Mouse (Mus musculus) heart, adult 2 months (tissue): ENCODE results near the gene Fam189a1. TPM values are rescaled to one million over a fixed set of nuclear protein-coding genes. Genes with fewer than 3 reads are reported as not detected.

Experiments
- DNase-seq, 2 experiments: peaks; one replicate each; pipeline ENCODE4 v3.0.0; 2021
- H3K27ac ChIP-seq: fragments of 200-600 bp; 2 replicates; pipeline ENCODE4 v1.8.1; 2022
- H3K27me3 ChIP-seq: fragments of 200-500 bp; 2 replicates; pipeline ENCODE4 v1.6.1; 2012; ENCODE audit warnings: mild to moderate bottlenecking, low read length, inconsistent platforms, mixed read lengths; ENCODE audit not compliant: control insufficient read depth, insufficient read depth
- H3K36me3 ChIP-seq: fragments of 200-500 bp; 2 replicates; pipeline ENCODE4 v1.6.1; 2012; ENCODE audit warnings: low read length, inconsistent platforms; ENCODE audit not compliant: control insufficient read depth, insufficient read depth
- H3K4me1 ChIP-seq: fragments of 200-500 bp; 2 replicates; pipeline ENCODE4 v1.6.1; 2011; ENCODE audit warnings: low read length; ENCODE audit not compliant: control insufficient read depth, insufficient read depth
- H3K4me3 ChIP-seq: fragments of 200-600 bp; 2 replicates; pipeline ENCODE4 v1.8.1; 2022
- H3K79me2 ChIP-seq: fragments of 200-500 bp; replicated peaks from 2 replicates; pipeline ENCODE4 v1.6.1; 2012; ENCODE audit warnings: mild to moderate bottlenecking, inconsistent platforms, low read length, moderate library complexity, mixed read lengths; ENCODE audit not compliant: control insufficient read depth, insufficient read depth
- H3K9ac ChIP-seq: fragments of 200-500 bp; 2 replicates; pipeline ENCODE4 v1.6.1; 2012; ENCODE audit warnings: low read depth, mild to moderate bottlenecking, control low read depth, inconsistent platforms, low read length, mixed read lengths
- CTCF ChIP-seq: fragments of 200-600 bp; IDR thresholded peaks from 2 replicates; pipeline ENCODE4 v1.8.1; 2022; ENCODE audit warnings: antibody characterized with exemption, mild to moderate bottlenecking, moderate library complexity
- EP300 ChIP-seq: fragments of 200-500 bp; IDR thresholded peaks from 2 replicates; pipeline ENCODE4 v1.6.1; 2011; ENCODE audit warnings: low read depth, low read length, control low read depth; ENCODE audit not compliant: insufficient read depth
- POLR2A ChIP-seq: fragments of 200-500 bp; IDR thresholded peaks from 2 replicates; pipeline ENCODE4 v1.6.1; 2011; ENCODE audit warnings: mild to moderate bottlenecking, low read depth, low read length, control low read depth; ENCODE audit not compliant: insufficient read depth
- WGBS: fragments of 180-500 bp; shearing (Covaris S2); methylation state at CpG from one replicate; pipeline ENCODE4 v1.1.7; 2018; 5-methylcytosine and 5-hydroxymethylcytosine counted together
- intact Hi-C: fragments of 180-260 bp; cut with DNase I; formaldehyde crosslinking; loops from one replicate; pipeline ENCODE4 v1.15.1; 2025
- polyA plus RNA-seq: library from polyadenylated mRNA; depleted of rRNA; stranded (reverse); fragments of >200 nt; gene quantifications from 2 replicates; pipeline ENCODE4 v1.2.3, GENCODE M21; 2012
- total RNA-seq, 2 experiments: library from RNA; stranded (reverse); gene quantifications; 2 replicates each; pipeline ENCODE4 v1.2.3; 2021

Gene Fam189a1
- total and polyA plus RNA-seq, 3 experiments: 0.64 TPM; not detected in 2

DNA sequence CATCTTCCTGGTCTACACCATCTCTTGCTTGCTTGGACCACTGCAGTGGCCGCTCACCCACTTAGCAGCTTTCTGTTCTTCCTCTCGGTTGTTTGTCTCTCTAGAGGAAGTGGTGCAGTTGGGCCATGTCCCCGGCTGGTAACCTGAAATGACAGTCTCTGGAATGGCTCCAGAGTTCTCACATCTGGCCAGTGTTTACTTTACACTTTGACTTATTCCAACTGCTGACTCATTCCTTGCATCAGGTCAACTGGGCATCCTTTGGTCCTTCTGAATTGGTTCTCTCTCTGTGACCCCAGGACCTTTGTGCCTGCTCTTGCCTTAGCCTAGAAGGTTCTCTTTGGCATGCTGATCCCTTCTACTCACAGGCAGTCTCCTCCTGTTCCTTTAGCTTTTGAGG lies 427.6 kb downstream of the Fam189a1 start:
- no peak overlapping the region for H3K9ac ChIP-seq
- no peak overlapping the region for H3K27ac ChIP-seq
- no peak for DNase-seq
- intact Hi-C loops: no loop called here
- no peak overlapping the region for H3K4me3 ChIP-seq
- TF ChIP-seq POLR2A: no peak
- H3K4me1 ChIP-seq: no peaks in the 10 kb centered on the region
- H3K79me2 ChIP-seq: no peaks in the 10 kb centered on the region
- no peaks in the 10 kb centered on the region for H3K36me3 ChIP-seq
- H3K27me3 ChIP-seq: no peaks in the 10 kb centered on the region
- 45% methylated on average over 3 of the region's 3 CpGs for WGBS

GRCm38 (mm10) chr7:64728181-64728591 lies 428.2 kb downstream of the Fam189a1 start:
- H3K4me1 ChIP-seq: no peaks in the 10 kb centered on the region
- DNase-seq: no peak
- intact Hi-C loops: no loop called here
- no peak overlapping the region for H3K4me3 ChIP-seq
- no peak overlapping the region for H3K27ac ChIP-seq
- 60% methylated on average over 5 of the region's 5 CpGs for WGBS
- H3K27me3 ChIP-seq: no peaks in the 10 kb centered on the region
- no peaks in the 10 kb centered on the region for H3K79me2 ChIP-seq
- H3K36me3 ChIP-seq: no peaks in the 10 kb centered on the region
- no peak overlapping the region for H3K9ac ChIP-seq
- TF ChIP-seq EP300 (no peak), CTCF (no peak), POLR2A (no peak)

- Histone ChIP-seq H3K27me3 (no peaks in the 10 kb centered on the region), H3K79me2 (no peaks in the 10 kb centered on the region), H3K27ac (no peak overlapping the region), H3K36me3 (no peaks in the 10 kb centered on the region), H3K9ac (no peak overlapping the region), H3K4me1 (no peaks in the 10 kb centered on the region), H3K4me3 (no peak overlapping the region)
- TF ChIP-seq EP300 (no peak), CTCF (no peak), POLR2A (no peak)
- intact Hi-C loops: no loop called here
- DNase-seq: no peak
- WGBS: 57% methylated on average over 6 of the region's 6 CpGs
Measured at GRCm38 (mm10) chr7:64725967-64726695, 430.2 kb downstream of the Fam189a1 start.

DNA sequence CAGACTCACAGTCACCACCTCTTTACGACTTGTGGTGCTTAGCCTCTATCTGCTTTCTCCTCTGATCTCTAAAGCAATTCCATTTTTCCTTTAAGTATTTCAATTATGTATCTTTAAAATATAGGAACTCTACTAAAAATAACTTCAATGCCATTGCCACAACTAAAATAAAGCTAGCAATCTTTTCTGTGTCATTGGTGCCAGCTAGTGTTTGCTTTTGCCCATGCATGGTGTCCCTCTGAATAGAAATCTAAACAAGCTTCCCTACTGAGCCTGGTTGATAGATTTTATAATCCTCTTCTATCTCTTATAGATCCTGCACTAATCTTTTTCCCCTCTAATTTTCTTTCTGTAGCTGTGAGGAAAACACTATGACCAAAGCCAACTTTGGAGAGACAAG lies 432.0 kb downstream of the Fam189a1 start:
- H3K27ac ChIP-seq: no peak overlapping the region
- WGBS: 83% methylated on average over 1 of the region's 1 CpGs
- H3K9ac ChIP-seq: no peak overlapping the region
- H3K4me3 ChIP-seq: no peak overlapping the region
- no peak for TF ChIP-seq CTCF
- TF ChIP-seq EP300: no peak
- no peaks in the 10 kb centered on the region for H3K4me1 ChIP-seq
- DNase-seq: no peak
- H3K79me2 ChIP-seq: no peaks in the 10 kb centered on the region
- intact Hi-C loops: no loop called here
- H3K36me3 ChIP-seq: no peaks in the 10 kb centered on the region
- H3K27me3 ChIP-seq: no peaks in the 10 kb centered on the region

- Histone ChIP-seq H3K79me2 (no peaks in the 10 kb centered on the region), H3K36me3 (no peaks in the 10 kb centered on the region), H3K4me3 (no peak overlapping the region), H3K27ac (no peak overlapping the region), H3K9ac (no peak overlapping the region), H3K4me1 (no peaks in the 10 kb centered on the region), H3K27me3 (no peaks in the 10 kb centered on the region)
- DNase-seq: no peak
- intact Hi-C loops: no loop called here
- WGBS: 69% methylated on average over 3 of the region's 3 CpGs
- no peak for TF ChIP-seq CTCF
- no peak for TF ChIP-seq EP300
- no peak for TF ChIP-seq POLR2A
Measured at GRCm38 (mm10) chr7:64723313-64723712, 433.1 kb downstream of the Fam189a1 start.

DNA sequence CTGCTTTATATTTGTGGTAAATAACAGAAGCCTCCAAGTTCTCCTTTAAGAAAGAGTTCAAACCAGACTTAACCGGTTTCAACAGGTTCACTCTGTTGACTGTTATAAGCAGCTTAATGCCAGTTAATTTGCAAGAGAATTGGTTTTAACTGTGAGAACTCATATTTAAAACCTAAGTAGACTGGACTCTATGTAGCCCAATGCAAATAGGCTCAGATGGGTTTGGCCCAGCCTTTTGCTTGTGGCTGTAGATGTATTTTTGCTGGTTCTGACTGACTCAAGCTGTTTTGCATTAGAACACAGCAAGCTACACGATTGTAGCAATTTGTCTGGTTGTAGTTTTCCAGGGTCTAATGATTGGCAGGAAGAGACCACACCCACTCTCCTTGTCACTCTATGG lies 440.1 kb downstream of the Fam189a1 start:
- Histone ChIP-seq H3K36me3 (no peaks in the 10 kb centered on the region), H3K79me2 (no peaks in the 10 kb centered on the region), H3K27me3 (no peaks in the 10 kb centered on the region), H3K4me1 (no peaks in the 10 kb centered on the region), H3K27ac (no peak overlapping the region), H3K4me3 (no peak overlapping the region), H3K9ac (no peak overlapping the region)
- DNase-seq: no peak
- 66% methylated on average over 2 of the region's 2 CpGs for WGBS
- no peak for TF ChIP-seq CTCF
- TF ChIP-seq POLR2A: no peak
- TF ChIP-seq EP300: no peak
- intact Hi-C loops: no loop called here
